Mouse (Mus musculus) forebrain, postnatal 0 days (tissue): ENCODE results near the gene Mrpl55. TPM values are rescaled to one million over a fixed set of nuclear protein-coding genes. Genes with fewer than 3 reads are reported as not detected.

Experiments
- ATAC-seq: fragments of 200-750 bp; cut with Nextera tagmentation; 2 replicates; pipeline ENCODE4 v1.8.0; 2017; ENCODE audit warnings: mild to moderate bottlenecking, moderate library complexity
- DNase-seq: peaks from one replicate; pipeline ENCODE4 v3.0.0-alpha.2; 2015
- H3K27ac ChIP-seq: fragments of 300-500 bp; sonication (generic); 2 replicates; pipeline ENCODE4 v1.5.1; 2014; ENCODE audit warnings: low read depth, mild to moderate bottlenecking, antibody characterized with exemption, low read length, moderate library complexity, mixed read lengths
- H3K27me3 ChIP-seq: fragments of 300-500 bp; sonication (generic); 2 replicates; pipeline ENCODE4 v1.6.1; 2014; ENCODE audit warnings: mild to moderate bottlenecking, low read length, mixed read lengths; ENCODE audit not compliant: insufficient read depth
- H3K36me3 ChIP-seq: fragments of 300-500 bp; sonication (generic); 2 replicates; pipeline ENCODE4 v1.6.1; 2014; ENCODE audit warnings: mild to moderate bottlenecking, moderate library complexity; ENCODE audit not compliant: insufficient read depth
- H3K4me1 ChIP-seq: fragments of 300-500 bp; sonication (generic); 2 replicates; pipeline ENCODE4 v1.6.1; 2014; ENCODE audit warnings: antibody characterized with exemption; ENCODE audit not compliant: insufficient read depth
- H3K4me2 ChIP-seq: fragments of 300-500 bp; sonication (generic); 2 replicates; pipeline ENCODE4 v1.6.1; 2014; ENCODE audit warnings: low read depth, mild to moderate bottlenecking, moderate library complexity
- H3K4me3 ChIP-seq: fragments of 300-500 bp; sonication (generic); 2 replicates; pipeline ENCODE4 v1.5.1; 2014; ENCODE audit warnings: low read depth, low read length, mixed read lengths
- H3K9ac ChIP-seq: fragments of 300-500 bp; sonication (generic); 2 replicates; pipeline ENCODE4 v1.6.1; 2014; ENCODE audit warnings: mild to moderate bottlenecking
- H3K9me3 ChIP-seq: fragments of 300-500 bp; sonication (generic); 2 replicates; pipeline ENCODE4 v1.6.1; 2016; ENCODE audit warnings: low read length
- CTCF ChIP-seq: sonication (generic); IDR thresholded peaks from 2 replicates; pipeline ENCODE4 v1.5.1; 2016; ENCODE audit warnings: antibody characterized with exemption, control low read depth, low read depth
- whole genome bisulfite sequencing: fragments of 180-500 bp; shearing (Covaris S2); extraction: QIAGEN DNeasy Blood & Tissue Kit; methylation state at CpG from one replicate; pipeline ENCODE4 v1.1.7; 2014; 5-methylcytosine and 5-hydroxymethylcytosine counted together
- polyA plus RNA-seq: library from polyadenylated mRNA; unstranded; fragments of >200 nt; fragmentation: Nextera tagmentation; extraction: Ambion mirVana; gene quantifications from 2 replicates; pipeline ENCODE4 v1.2.1, GENCODE M21; 2015
- total RNA-seq: library from RNA; depleted of rRNA; stranded (reverse); fragments of >200 nt; gene quantifications from 2 replicates; pipeline ENCODE4 v1.2.3, GENCODE M21; 2014

Mrpl55 gene
- total and polyA plus RNA-seq, 2 experiments from 2014 or later, result 45.2 to 124 TPM

DNA sequence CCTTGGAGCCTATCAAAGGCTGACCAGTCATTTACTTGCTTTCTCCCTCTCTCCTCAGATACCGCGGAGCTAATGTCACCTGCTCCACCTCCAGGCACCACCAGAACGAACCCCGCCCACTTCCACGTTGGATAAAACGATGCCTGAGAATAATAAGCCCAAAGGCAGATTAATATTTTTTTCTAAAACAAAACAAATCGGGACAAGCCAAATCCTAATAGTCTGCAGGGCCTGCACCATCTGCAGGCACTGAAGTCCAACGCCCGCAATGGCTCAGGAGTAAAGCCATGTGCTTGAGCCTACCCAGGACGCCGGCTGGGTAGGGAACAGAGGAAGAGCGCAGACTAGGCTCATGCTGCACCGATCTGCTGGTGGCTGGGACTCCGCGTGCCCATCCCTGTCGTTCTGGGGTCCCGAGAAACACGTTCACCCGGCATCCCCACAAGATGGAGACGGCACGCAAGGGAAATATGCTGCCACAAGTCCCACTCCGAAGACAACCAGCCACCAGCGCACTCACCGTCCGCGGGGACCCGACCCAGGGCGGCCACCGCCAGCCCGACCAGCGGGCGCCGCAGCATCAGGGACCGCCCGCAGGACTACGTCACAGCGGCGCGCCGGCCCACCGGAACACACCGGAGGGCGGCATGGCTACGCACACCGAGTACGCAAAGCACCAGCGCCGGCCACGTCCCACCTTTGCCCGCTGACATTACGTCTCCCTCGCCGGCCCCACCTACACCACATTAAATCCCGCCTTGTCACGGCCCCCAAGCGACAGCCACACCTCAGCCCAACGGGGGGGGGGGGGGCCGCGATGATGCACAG is 10.8 kb upstream of the Mrpl55 start:
- DNase-seq, result peak; percentile 94
- Histone ChIP-seq H3K4me1 (no peaks in the 10 kb centered on the region; the same call in 1 of the 2 replicates), H3K4me2 (peak overlapping the region; percentile 51), H3K4me3 (peak overlapping the region; percentile 62), H3K9ac (peak overlapping the region; percentile 80), H3K27ac (peak overlapping the region; percentile 87), H3K36me3 (0 out of 2 replicates have a peak, but pooled peaks cover 4% of the 10 kb centered on the region), H3K9me3 (no peaks in the 10 kb centered on the region), H3K27me3 (no peaks in the 10 kb centered on the region)
- WGBS, result under 1% methylated on average over 53 of the region's 59 CpGs
- ATAC-seq, result peak; percentile 96
- peak; percentile 25; the same call in 1 of the 2 replicates for TF ChIP-seq CTCF

DNA sequence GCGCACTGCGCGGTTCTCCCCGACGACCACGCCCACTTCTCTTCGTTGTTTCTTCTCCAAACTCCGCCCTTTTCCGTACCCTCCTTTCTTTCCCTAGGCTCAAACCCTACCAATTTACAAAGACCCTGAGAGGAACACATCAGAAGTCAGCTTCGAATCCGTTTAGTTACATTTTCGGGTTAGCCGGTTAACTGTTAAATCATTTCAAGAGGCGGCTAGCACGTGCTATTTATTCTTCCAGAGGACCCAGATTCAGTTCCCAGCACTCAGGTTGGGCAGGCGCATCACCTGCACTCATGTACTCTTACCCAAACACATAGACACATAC is 10.3 kb upstream of the Mrpl55 start, which contains the start of gene Guk1:
Gene Guk1 (minus strand): TSS at position 154 of the 328 bp plus-strand sequence.
- no peak for DNase-seq
- Histone ChIP-seq H3K27ac (peak within 1 kb of the TSS; percentile 87), H3K4me3 (peak within 1 kb of the TSS; percentile 62), H3K9ac (peak within 1 kb of the TSS; percentile 80), H3K4me1 (no peaks in the 10 kb centered on the region; the same call in 1 of the 2 replicates), H3K36me3 (0 out of 2 replicates have a peak, but pooled peaks cover 2% of the 10 kb centered on the region), H3K4me2 (peak within 1 kb of the TSS; percentile 51), H3K27me3 (no peaks in the 10 kb centered on the region), H3K9me3 (no peaks in the 10 kb centered on the region)
- 5% methylated on average over 16 of the region's 16 CpGs for WGBS
- TF ChIP-seq CTCF, result no peak
- ATAC-seq, result 0 out of 2 replicates have a peak, but pooled peaks have one; percentile 4

- no peak for DNase-seq
- H3K27ac ChIP-seq, result no peak overlapping the region
- no peak overlapping the region for H3K4me2 ChIP-seq
- ATAC-seq, result no peak
- H3K27me3 ChIP-seq, result no peaks in the 10 kb centered on the region
- TF ChIP-seq CTCF, result no peak
- no peaks in the 10 kb centered on the region for H3K36me3 ChIP-seq
- H3K9me3 ChIP-seq, result no peaks in the 10 kb centered on the region
- no peak overlapping the region for H3K4me3 ChIP-seq
- peaks cover 2% of the 10 kb centered on the region; the same call in 1 of the 2 replicates for H3K4me1 ChIP-seq
- no peak overlapping the region for H3K9ac ChIP-seq
These were observed 6.1 kb upstream of the Mrpl55 start for GRCm38 (mm10) chr11:59196230-59196629.

GRCm38 (mm10) chr11:59201216-59202002 is 877 bp upstream of the Mrpl55 start:
- H3K27me3 ChIP-seq, result no peaks in the 10 kb centered on the region
- H3K36me3 ChIP-seq, result peaks cover 16% of the 10 kb centered on the region
- TF ChIP-seq CTCF, result no peak
- peak; percentile 18 for ATAC-seq
- peak overlapping the region; percentile 84 for H3K4me3 ChIP-seq
- H3K4me2 ChIP-seq, result peak overlapping the region; percentile 95
- no peak overlapping the region for H3K27ac ChIP-seq
- H3K4me1 ChIP-seq, result peaks cover 9% of the 10 kb centered on the region; the same call in 1 of the 2 replicates
- H3K9me3 ChIP-seq, result no peaks in the 10 kb centered on the region
- H3K9ac ChIP-seq, result peak overlapping the region; percentile 76; the same call in 1 of the 2 replicates
- DNase-seq, result no peak
- 33% methylated on average over 16 of the region's 16 CpGs for WGBS

DNA sequence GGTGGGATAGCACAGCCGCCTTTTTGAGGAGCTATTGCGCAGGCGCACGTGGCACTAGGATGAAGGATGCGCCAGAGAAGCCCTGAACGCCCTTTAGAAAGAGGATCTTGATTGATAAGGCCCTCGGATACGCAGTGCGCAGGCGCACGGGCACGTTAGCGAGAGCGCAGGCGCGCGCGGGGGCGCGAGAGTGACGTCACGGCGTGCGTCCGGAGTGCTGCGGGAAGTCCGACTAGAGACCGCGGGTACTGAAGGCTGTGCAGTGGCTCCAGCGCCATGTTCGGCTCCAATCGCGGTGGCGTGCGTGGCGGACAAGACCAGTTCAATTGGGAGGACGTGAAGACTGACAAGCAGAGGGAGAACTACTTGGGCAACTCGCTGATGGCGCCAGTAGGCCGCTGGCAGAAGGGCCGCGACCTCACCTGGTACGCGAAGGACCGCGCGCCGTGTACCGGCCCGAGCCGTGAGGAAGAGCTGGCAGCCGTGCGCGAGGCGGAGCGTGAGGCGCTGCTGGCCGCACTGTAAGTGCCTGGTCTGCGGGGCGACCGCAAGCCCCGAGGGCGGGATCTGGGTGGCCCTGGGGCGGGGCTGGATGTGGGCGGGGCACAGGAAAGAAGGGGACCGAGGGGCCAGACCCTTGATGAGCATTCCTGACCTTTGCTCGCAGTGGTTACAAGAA is 6.0 kb downstream of the Mrpl55 start, which contains the start of gene 2310033P09Rik:
Gene 2310033P09Rik (plus strand): TSS at position 169 of the 679 bp plus-strand sequence.
- Histone ChIP-seq H3K9me3 (no peaks in the 10 kb centered on the region), H3K27me3 (no peaks in the 10 kb centered on the region), H3K27ac (peak within 1 kb of the TSS; percentile 79), H3K9ac (peak within 1 kb of the TSS; percentile 92), H3K4me3 (peak within 1 kb of the TSS; percentile 98), H3K4me1 (no peaks in the 10 kb centered on the region; the same call in 1 of the 2 replicates), H3K36me3 (peaks cover 45% of the 10 kb centered on the region), H3K4me2 (peak within 1 kb of the TSS; percentile 79)
- 3% methylated on average over 65 of the region's 67 CpGs for WGBS
- ATAC-seq (peak; percentile 92), DNase-seq (peak; percentile 99)
- 0 out of 2 replicates have a peak, but pooled peaks have one; percentile 2 for TF ChIP-seq CTCF

DNA sequence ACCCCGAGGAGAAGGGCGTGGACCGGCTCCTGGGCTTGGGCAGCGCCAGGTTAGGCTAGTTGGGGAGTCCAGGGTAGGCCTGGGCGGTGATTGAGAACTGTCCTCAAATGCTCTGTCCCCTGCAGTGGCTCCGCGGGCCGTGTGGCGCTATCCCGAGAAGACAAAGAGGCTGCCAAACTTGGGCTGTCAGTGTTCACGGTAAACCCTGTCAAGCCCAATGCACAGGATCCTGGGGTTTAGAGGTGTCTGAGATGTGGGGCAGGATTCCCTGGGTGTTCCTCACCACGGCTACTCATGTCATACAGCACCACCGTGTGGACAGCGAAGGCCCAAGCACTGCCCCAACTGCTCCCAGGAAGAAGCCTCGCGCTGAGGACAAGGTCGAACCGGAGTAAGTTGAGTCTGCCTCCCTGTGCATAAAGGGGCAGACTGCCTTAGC is 6.7 kb downstream of the Mrpl55 start:
- Histone ChIP-seq H3K36me3 (peaks cover 43% of the 10 kb centered on the region), H3K27ac (peak overlapping the region; percentile 79)
- 12% methylated on average over 18 of the region's 18 CpGs for WGBS

More for the DNA sequence above, 6.7 kb downstream of the Mrpl55 start:
- peak; percentile 49 for ATAC-seq
- DNase-seq, result peak; percentile 72
- H3K4me1 ChIP-seq, result no peaks in the 10 kb centered on the region; the same call in 1 of the 2 replicates
- H3K4me3 ChIP-seq, result peak overlapping the region; percentile 98
- peak; percentile 74 for TF ChIP-seq CTCF
- H3K9ac ChIP-seq, result peak overlapping the region; percentile 92
- H3K4me2 ChIP-seq, result peak overlapping the region; percentile 79
- no peaks in the 10 kb centered on the region for H3K9me3 ChIP-seq
- no peaks in the 10 kb centered on the region for H3K27me3 ChIP-seq
